Mouse (Mus musculus): ENCODE results near the gene Flt3.

The Flt3 gene

DNA sequence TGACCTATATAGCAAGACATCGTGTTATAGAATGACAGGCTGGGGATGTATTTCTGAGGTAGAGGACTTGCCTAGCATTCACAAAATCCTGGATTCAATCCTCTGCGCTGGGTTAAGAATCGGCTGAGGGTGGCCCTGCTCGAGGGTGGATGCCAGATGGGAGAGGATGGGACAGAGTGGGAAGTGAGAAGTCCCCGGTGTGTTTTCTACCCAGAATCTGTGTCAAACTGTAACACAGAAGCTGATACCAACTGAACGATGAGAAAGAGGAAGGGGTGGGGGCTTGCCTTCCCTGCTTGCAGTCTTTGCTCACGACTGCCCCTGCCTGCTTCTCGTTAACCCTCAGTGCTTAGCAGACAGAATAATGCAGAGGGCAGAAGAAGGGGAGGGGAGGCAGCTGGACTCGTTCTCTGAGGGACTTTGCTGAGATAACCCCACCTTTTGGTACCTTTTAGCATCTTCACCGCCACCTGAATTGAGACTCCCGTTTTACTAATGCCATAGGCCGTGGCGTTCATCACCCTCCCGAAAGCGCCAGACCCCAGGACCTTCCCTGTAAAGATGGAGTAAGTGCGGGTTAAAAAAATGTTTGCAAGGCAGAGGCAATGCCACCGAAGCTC is 46.0 kb downstream of the Flt3 start:
- DNase-seq (ENCODE audit: low read depth, low spot score): no peak

DNA sequence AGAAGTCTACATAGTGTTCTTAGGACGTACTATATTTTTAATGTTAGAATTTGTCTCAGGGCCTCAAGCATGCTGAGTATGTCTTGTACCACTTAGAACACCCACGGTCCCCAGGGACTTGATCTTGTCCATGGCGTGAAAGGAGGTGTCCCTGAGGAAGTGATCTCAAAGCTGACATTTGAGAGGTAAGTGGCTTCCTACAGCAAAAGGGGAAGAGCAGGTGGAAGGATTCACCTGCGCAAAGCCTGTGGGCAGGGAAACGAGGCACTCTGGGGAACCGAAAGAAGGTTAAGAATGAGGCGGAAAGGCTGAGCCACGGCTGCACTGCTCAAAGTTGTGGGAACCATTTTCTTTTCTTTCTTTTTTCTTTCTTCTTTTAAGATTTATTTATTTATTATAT is 48.4 kb downstream of the Flt3 start:
- no peak for DNase-seq (ENCODE audit: low read depth, low spot score)

DNA sequence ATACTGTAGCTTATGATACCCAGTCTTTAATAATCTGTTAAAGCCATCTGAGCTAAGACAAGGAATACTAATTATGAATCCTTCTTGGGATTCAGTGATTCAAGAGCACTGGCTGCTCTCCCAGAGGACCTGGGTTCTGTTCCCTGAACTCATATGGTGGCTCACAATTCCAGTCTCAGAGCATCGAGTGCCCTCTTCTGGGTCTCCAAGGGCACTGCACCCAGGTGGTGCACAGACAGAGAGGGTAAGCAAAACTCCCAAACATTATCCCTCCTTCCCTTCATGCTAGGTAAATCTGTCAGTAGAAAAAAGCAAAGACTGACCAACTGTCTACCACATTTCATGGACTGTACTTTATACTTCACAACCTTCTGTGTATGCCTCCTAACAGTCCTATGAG is 54.3 kb downstream of the Flt3 start:
- no peak for DNase-seq (ENCODE audit: low read depth, low spot score)

DNA sequence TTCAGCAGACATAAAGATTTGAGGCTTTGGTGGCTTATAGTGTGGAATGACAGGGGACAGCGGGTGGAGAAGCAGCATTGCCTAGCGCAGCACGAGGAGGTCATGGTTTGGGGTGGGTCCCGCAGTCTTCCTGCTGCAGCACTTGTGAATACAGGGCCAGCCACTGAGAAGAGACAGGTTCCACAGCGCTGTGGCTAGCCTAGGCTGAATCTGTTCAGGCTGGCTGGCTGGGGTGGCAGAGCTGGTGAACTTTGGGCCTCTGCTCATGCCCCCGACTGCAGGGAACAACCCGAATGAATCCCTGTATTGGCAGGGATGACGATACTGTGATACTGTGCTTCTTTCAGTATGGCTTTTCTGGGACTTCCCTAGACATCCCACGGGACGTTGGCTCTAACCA is 56.4 kb downstream of the Flt3 start:
- no peak for DNase-seq (ENCODE audit: low read depth, low spot score)

- DNase-seq (ENCODE audit: low read depth, low spot score): no peak
Measured at GRCm38 (mm10) chr5:147342901-147343300, 57.4 kb downstream of the Flt3 start.

DNA sequence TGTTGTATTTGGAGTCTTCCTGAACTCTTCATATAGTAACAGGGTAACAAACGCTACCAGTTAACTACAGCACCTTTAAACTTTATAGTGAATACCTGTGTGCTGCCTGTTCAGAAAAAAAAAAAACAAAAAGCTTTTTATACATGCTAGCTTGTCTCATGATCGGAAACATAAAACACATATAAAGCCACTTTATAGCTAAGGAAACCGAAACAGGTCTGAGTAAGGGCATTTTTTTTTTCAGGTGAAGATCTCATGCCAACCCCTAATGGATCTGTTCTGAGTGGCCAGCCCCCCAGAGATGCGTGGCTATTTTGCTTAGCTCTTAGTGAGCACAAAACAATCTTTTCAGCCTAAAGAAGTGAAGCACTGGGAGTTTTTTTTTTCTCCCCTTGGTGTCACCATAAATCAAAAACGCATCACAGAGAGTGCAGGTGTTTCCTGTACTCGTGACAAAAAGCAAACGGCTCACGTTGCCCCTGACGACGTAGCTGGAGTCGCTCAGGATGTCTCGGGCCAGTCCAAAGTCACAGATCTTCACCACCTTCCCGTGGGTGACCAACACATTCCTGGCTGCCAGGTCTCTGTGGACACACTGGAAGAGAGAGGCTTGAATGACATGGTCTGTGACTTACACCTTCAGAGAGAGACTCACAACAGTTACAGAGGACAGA is 59.4 kb downstream of the Flt3 start:
- DNase-seq (ENCODE audit: low read depth, low spot score): no peak

DNA sequence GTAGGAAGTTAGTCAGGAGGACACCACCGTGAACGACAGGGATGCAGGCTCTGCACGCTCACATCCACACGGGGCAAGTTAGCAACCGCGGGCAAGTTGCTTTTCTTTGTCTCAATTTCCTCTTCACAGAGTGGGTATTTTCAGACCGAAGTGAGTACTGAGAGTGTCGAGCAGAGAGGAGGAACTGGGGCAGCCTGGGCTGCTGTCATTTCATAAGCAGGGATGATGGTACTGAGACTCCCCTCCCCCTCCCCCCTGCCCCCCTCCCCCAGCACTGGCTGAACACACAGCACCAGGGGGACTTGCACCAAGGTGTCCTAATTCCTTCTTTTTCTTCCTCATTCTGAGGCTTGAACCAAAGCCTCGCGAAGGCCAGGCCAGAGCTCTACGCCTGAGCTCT is 60.7 kb downstream of the Flt3 start:
- no peak for DNase-seq (ENCODE audit: low read depth, low spot score)

- DNase-seq (ENCODE audit: low read depth, low spot score): no peak
Measured at GRCm38 (mm10) chr5:147338967-147339366, 61.3 kb downstream of the Flt3 start.

GRCm38 (mm10) chr5:147332711-147333110 is 67.6 kb downstream of the Flt3 start:
- no peak for DNase-seq (ENCODE audit: low read depth, low spot score)

GRCm38 (mm10) chr5:147331547-147331946 is 68.7 kb downstream of the Flt3 start:
- no peak for DNase-seq (ENCODE audit: low read depth, low spot score)

GRCm38 (mm10) chr5:147329946-147330345 is 70.3 kb downstream of the Flt3 start:
- DNase-seq (ENCODE audit: low read depth, low spot score): no peak

DNA sequence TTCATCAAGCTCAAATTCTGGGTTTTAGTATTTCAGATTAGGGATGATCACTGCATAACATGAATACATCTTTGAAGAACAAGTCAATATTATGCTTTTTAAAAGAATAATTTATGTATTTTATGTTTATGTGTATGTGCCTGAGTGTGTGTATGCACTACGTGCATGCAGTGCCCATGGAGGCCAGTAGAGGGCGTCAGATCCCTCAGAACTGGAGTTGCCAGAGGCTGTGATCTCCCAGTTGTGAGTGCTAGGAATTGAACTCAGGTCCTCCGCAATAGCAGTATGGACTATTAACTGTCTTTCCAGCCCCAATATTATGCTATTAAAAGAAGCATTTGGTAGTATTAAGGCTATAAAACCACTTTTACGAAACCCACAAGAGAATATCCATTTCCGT is 72.7 kb downstream of the Flt3 start:
- DNase-seq (ENCODE audit: low read depth, low spot score): no peak

- no peak for DNase-seq (ENCODE audit: low read depth, low spot score)
Measured at GRCm38 (mm10) chr5:147325931-147326330, 74.4 kb downstream of the Flt3 start.

GRCm38 (mm10) chr5:147323237-147323917 is 76.9 kb downstream of the Flt3 start:
- DNase-seq (ENCODE audit: low read depth, low spot score): no peak

DNA sequence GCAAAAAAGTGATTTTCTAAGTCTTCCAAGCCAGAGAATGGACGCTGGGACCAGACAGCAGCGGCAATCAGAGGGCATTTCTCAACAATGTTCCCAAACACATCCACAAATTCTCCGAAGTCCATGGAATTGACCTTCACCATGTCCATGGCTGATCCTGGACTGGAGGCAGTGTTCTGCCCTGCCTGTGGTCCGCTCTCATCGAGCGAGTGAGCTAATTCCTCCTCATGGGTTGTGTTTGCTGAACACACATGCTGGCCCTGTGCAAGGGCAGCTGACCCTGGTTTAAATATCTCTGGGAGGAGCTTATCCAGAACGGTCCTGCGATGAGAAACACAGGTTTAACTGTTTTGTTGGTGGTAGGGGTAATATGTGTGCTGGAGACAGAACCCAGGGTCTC is 78.1 kb downstream of the Flt3 start, which contains the start of gene Urad:
Urad (minus strand) TSS at position 258 of the 400 bp plus-strand sequence.
- DNase-seq (ENCODE audit: low read depth, low spot score): no peak

- peak; percentile 45 for DNase-seq (ENCODE audit: low read depth, low spot score)
Measured at GRCm38 (mm10) chr5:147319653-147320052, 80.6 kb downstream of the Flt3 start.

- no peak for DNase-seq (ENCODE audit: low read depth, low spot score)
Measured at GRCm38 (mm10) chr5:147317991-147318390, 82.3 kb downstream of the Flt3 start.

DNA sequence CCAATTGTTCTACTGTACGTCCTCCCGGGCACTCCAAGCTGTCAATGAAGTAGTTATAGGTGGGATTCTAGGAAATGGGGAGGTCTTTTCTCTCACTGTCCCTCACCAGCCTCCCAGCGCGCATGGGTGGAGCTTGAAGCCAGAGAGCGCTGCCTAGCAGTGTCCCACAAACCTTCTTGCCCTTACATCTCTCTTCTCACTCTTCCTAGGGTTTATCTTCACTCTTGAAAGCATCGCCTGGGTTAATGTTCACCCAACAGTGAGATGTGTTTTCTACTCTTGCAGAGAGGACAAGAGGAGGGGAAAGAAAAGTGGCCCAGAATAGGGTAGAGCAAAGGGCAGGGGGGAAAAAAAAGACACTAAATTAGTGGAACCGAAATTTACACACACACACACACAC is 83.0 kb downstream of the Flt3 start:
- DNase-seq (ENCODE audit: low read depth, low spot score): no peak

DNA sequence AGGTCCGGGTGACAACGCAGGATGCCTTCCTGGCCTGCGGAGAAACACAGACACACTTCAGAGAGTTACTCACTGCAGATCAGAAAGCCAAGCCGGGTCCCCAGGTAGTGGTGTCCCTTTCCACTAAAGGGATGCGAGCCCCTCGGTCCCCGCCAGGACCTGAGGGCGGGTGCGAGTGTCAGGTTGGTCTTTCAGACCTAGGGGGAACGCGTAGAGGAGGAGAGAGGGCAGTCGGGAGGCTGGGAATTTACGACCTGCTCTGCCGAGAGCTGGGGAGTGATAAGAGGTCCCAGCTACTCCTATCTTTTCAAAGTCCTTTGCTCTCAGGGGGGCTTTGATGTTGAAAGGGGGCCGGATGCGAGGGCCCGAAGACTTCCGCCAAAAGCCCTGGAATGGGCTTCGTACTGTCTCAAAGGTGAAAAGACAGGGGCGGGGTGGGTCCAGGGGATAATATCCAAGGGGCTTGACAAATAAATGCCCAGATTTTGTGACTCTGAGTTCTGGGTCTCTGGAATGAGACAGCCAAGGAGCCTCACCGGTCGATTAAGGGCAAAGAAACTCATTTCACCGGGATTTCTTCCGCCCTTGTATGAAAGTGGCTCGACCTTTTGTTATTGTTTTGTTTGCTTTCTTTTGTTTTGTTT is 84.7 kb downstream of the Flt3 start:
- no peak for DNase-seq (ENCODE audit: low read depth, low spot score)

GRCm38 (mm10) chr5:147314646-147315431 is 85.5 kb downstream of the Flt3 start:
- no peak for DNase-seq (ENCODE audit: low read depth, low spot score)

DNA sequence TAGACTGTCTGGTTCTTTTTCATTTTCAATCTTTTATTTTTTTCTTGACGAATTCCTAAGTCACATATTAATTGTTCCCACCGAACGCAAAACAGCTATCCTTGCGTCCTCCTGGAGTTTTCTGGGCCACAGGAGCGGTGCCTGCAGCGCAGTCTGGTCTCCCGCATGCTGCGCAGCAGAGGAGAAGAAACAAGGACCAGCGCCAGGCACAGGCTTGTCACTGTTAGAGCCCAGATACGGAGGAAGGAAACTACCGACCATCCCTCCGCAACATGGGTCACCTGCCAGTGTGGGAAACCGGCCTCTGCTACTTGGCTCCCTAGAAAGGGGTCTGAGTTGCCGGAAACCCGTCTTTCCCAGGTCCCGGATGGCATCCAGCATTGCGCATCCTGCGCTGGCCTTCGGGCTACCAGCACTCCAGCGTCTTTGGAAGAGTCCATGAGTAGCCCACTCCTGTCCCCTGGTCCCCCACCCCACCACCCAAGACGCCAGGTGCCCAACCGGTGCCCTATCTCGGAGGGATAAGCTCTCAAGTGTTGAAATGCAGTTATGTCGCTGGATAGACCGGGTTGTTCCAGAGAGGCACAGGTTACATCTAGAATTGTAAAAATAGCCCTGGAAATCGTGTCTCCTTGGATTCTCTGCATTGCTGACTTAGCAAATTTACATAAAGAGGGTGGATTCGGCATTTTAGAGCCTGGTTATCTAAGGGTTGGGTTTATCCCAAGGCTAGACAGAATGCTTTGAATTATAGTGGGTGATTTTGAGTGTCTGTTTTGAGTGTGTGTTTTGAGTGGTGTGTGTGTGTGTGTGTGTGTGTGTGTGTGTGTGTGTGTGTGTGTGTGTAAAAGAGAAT is 87.2 kb downstream of the Flt3 start:
- no peak for DNase-seq (ENCODE audit: low read depth, low spot score)
